ENCODE assay signal across 14 mouse cellular contexts in genomic region chr13:93427920-93428876, GRCm38 (mm10).
DNase-seq lines count a peak whose midpoint lies in the region; ATAC-seq and TF ChIP-seq lines count a peak whose summit lies in the region.
"Had no signal": no experiment of that assay in that cellular context is flagged by ENCODE, and none has a peak within 500 bp of the region (broad histone marks: within the 10 kb centered on the region; RNA-seq: fewer than 3 reads in every experiment).

No protein-coding gene starts in this region.

- H3K27me3 ChIP-seq in intestine, embryonic 15.5 days (replicated peaks): no peaks in the 10 kb centered on the region
- no peaks in the 10 kb centered on the region for H3K27me3 ChIP-seq in intestine, postnatal 0 days (replicated peaks; ENCODE audit: control insufficient read depth, insufficient read depth, low read length)
- H3K27me3 ChIP-seq in liver, embryonic 12.5 days (replicated peaks): no peaks in the 10 kb centered on the region
- no peaks in the 10 kb centered on the region for H3K27me3 ChIP-seq in midbrain, embryonic 10.5 days (ENCODE audit: low read depth, poor library complexity, severe bottlenecking)
- H3K27me3 ChIP-seq: limb, embryonic 13.5 days; megakaryocyte, embryonic 14.5 days had no signal

- 93% methylated on average over 5 of the region's 5 CpGs for WGBS in intestine, embryonic 15.5 days
- WGBS in intestine, postnatal 0 days: 89% methylated on average over 5 of the region's 5 CpGs
- WGBS in liver, embryonic 12.5 days (ENCODE audit: insufficient replicate concordance): 45% methylated on average over 5 of the region's 5 CpGs
- 90% methylated on average over 5 of the region's 5 CpGs for WGBS in midbrain, embryonic 10.5 days

- peak; percentile 53; the same call in 1 of the 2 replicates for ATAC-seq in intestine, embryonic 15.5 days
- ATAC-seq in intestine, postnatal 0 days: no peak
- ATAC-seq in liver, embryonic 12.5 days: peak; percentile 97
- ATAC-seq: forebrain, embryonic 16.5 days had no signal

- no peak overlapping the region for H3K9ac ChIP-seq in intestine, embryonic 15.5 days
- no peak overlapping the region for H3K9ac ChIP-seq in intestine, postnatal 0 days (ENCODE audit: low read depth, low read length)
- H3K9ac ChIP-seq in liver, embryonic 12.5 days: peak overlapping the region; percentile 53
- H3K9ac ChIP-seq: limb, embryonic 13.5 days had no signal

- no peak overlapping the region for H3K4me3 ChIP-seq in intestine, embryonic 15.5 days (replicated peaks)
- no peak overlapping the region for H3K4me3 ChIP-seq in intestine, postnatal 0 days (ENCODE audit: low read depth, low read length)
- H3K4me3 ChIP-seq in liver, embryonic 12.5 days: no peak overlapping the region
- H3K4me3 ChIP-seq in midbrain, embryonic 10.5 days: no peak overlapping the region
- H3K4me3 ChIP-seq: limb, embryonic 13.5 days; megakaryocyte, embryonic 14.5 days had no signal

- DNase-seq in 3T3-L1 (ENCODE audit: low read depth, low spot score): peak; percentile 5
- DNase-seq in c-Kit-positive CD71-negative TER-119-negative erythroid progenitor cells, embryonic 14.5 days (ENCODE audit: low read depth): peak; percentile 20
- DNase-seq in midbrain, embryonic 10.5 days (ENCODE audit: low spot score): no peak
- no peak for DNase-seq in thymus, postnatal 0 days (ENCODE audit: low spot score)
- no peak for DNase-seq in cerebellum, postnatal 4 days (ENCODE audit: low spot score in 2 of 2)
- DNase-seq: adrenal gland, postnatal 25 days; heart, postnatal 36 days; thymus, postnatal 36 days had no signal

- H3K4me2 ChIP-seq in intestine, embryonic 15.5 days (replicated peaks): no peak overlapping the region
- H3K4me2 ChIP-seq in intestine, postnatal 0 days (replicated peaks; ENCODE audit: low read depth): no peak overlapping the region
- peak overlapping the region; percentile 56 for H3K4me2 ChIP-seq in liver, embryonic 12.5 days
- H3K4me2 ChIP-seq: limb, embryonic 13.5 days had no signal

- no peak overlapping the region for H3K27ac ChIP-seq in intestine, embryonic 15.5 days
- no peak overlapping the region for H3K27ac ChIP-seq in intestine, postnatal 0 days (ENCODE audit: low read depth, low read length)
- H3K27ac ChIP-seq in liver, embryonic 12.5 days: peak overlapping the region; percentile 97
- no peak overlapping the region for H3K27ac ChIP-seq in midbrain, embryonic 10.5 days (replicated peaks)
- H3K27ac ChIP-seq: limb, embryonic 13.5 days had no signal

- H3K4me1 ChIP-seq in intestine, embryonic 15.5 days (replicated peaks): no peaks in the 10 kb centered on the region
- H3K4me1 ChIP-seq in intestine, postnatal 0 days (replicated peaks; ENCODE audit: control insufficient read depth, insufficient read depth, low read length): no peaks in the 10 kb centered on the region
- H3K4me1 ChIP-seq in liver, embryonic 12.5 days: peaks cover 57% of the 10 kb centered on the region
- H3K4me1 ChIP-seq in midbrain, embryonic 10.5 days: no peaks in the 10 kb centered on the region
- H3K4me1 ChIP-seq: limb, embryonic 13.5 days had no signal

- no peaks in the 10 kb centered on the region for H3K36me3 ChIP-seq in intestine, embryonic 15.5 days
- H3K36me3 ChIP-seq in intestine, postnatal 0 days (ENCODE audit: control insufficient read depth, insufficient read depth): peaks cover 9% of the 10 kb centered on the region
- H3K36me3 ChIP-seq in liver, embryonic 12.5 days: peaks cover 21% of the 10 kb centered on the region
- H3K36me3 ChIP-seq in midbrain, embryonic 10.5 days: peaks cover 15% of the 10 kb centered on the region; the same call in 1 of the 2 replicates

- H3K9me3 ChIP-seq in intestine, embryonic 15.5 days: no peaks in the 10 kb centered on the region
- no peaks in the 10 kb centered on the region for H3K9me3 ChIP-seq in intestine, postnatal 0 days (ENCODE audit: control insufficient read depth)
- H3K9me3 ChIP-seq in liver, embryonic 12.5 days (replicated peaks): no peaks in the 10 kb centered on the region
- no peaks in the 10 kb centered on the region for H3K9me3 ChIP-seq in midbrain, embryonic 10.5 days (replicated peaks)
- H3K9me3 ChIP-seq: limb, embryonic 13.5 days; megakaryocyte, embryonic 14.5 days had no signal

- no peak for TF ChIP-seq CTCF in intestine, postnatal 0 days (IDR thresholded peaks at IDR 0.05; ENCODE audit: low read depth)

Comparison
In these comparisons a context has a peak if more than half of its experiments do, and no peak if none do; other contexts are left out.
1. DNase-seq: peak in 3T3-L1 (single experiment) and c-Kit-positive CD71-negative TER-119-negative erythroid progenitor cells, embryonic 14.5 days (single experiment); none in midbrain, embryonic 10.5 days (single experiment), thymus, postnatal 0 days (single experiment) and cerebellum, postnatal 4 days (0 of 2).